Mouse (Mus musculus) ZHBTc4 (cell line): ENCODE results near the gene Cacna1b.

Experiments used
- DNase-seq: peaks from one replicate; pipeline ENCODE4 v3.0.0-alpha.2; 2011; ENCODE audit warnings: low read depth, low spot score

Gene Cacna1b

GRCm38 (mm10) chr2:24553962-24554361 is 209.0 kb downstream of the Cacna1b start:
- DNase-seq, result no peak
